Mouse (Mus musculus) layer of hippocampus, postnatal 10 days (tissue): ENCODE measurements around the gene Ndrg3. TPM values are rescaled to one million over a fixed set of nuclear protein-coding genes. Genes with fewer than 3 reads are reported as not detected.

ENCODE experiments used
- total RNA-seq, 2 experiments: library from RNA; stranded (reverse); gene quantifications; 2 replicates each; pipeline ENCODE4 v1.2.3; 2021

Ndrg3 gene
- total RNA-seq, 2 experiments from 2014 or later, result 360 to 416 TPM

Other genes with a start within 250 kb of the Ndrg3 start
- 10 to 100 TPM; 21.4 to 23.4 TPM for gene Myl9, start 216.6 kb downstream of the Ndrg3 start, total RNA-seq
- 1 to 10 TPM; 5.0 to 5.6 TPM for gene Tgif2, start 152.0 kb downstream of the Ndrg3 start, total RNA-seq
- gene 4930518I15Rik, start 134.1 kb downstream of the Ndrg3 start, total RNA-seq, result 1 to 10 TPM; 3.6 to 3.8 TPM
- 100 to 1,000 TPM; 117 to 127 TPM for gene Rab5if, start 128.9 kb downstream of the Ndrg3 start, total RNA-seq
- under 1 TPM; 0.23 to 0.25 TPM for gene Sla2, start 104.9 kb downstream of the Ndrg3 start, total RNA-seq
- 1 to 10 TPM; 5.2 to 8.3 TPM for gene Dsn1, start 15.1 kb upstream of the Ndrg3 start, total RNA-seq
- 10 to 100 TPM; 74.1 to 79.6 TPM for gene Soga1, start 87.2 kb upstream of the Ndrg3 start, total RNA-seq
- gene Tldc2, start 95.0 kb upstream of the Ndrg3 start, total RNA-seq, result not detected
- gene Samhd1, start 143.2 kb upstream of the Ndrg3 start, total RNA-seq, result 10 to 100 TPM; 14.6 TPM
- 1 to 10 TPM; 2.5 to 3.4 TPM for gene Rbl1, start 212.5 kb upstream of the Ndrg3 start, total RNA-seq